Mouse (Mus musculus): ENCODE results near the gene Sox5. TPM values are rescaled to one million over a fixed set of nuclear protein-coding genes. Genes with fewer than 3 reads are reported as not detected.

Gene Sox5
- polyA plus RNA-seq, 1 experiment from 2014 or later = 55.3 TPM

- Histone ChIP-seq H3K27me3 (no peaks in the 10 kb centered on the region), H3K9ac (no peak overlapping the region), H3K27ac (no peak overlapping the region), H3K36me3 (no peaks in the 10 kb centered on the region), H3K9me3 (no peaks in the 10 kb centered on the region), H3K4me1 (no peaks in the 10 kb centered on the region), H3K4me3 (no peak overlapping the region), H3K4me2 (replicated peaks) (no peak overlapping the region)
- 81% methylated on average over 4 of the region's 4 CpGs for WGBS
- ATAC-seq (ENCODE audit: insufficient number of reproducible peaks, insufficient read depth, low FRiP score, low TSS enrichment) = no peak
These were observed 453.0 kb downstream of the Sox5 start for GRCm38 (mm10) chr6:144328779-144329178.

GRCm38 (mm10) chr6:144326817-144327216 is 455.0 kb downstream of the Sox5 start:
- H3K9me3 ChIP-seq = no peaks in the 10 kb centered on the region
- no peaks in the 10 kb centered on the region for H3K27me3 ChIP-seq
- no peak for ATAC-seq (ENCODE audit: insufficient number of reproducible peaks, insufficient read depth, low FRiP score, low TSS enrichment)
- no peaks in the 10 kb centered on the region for H3K36me3 ChIP-seq
- H3K4me3 ChIP-seq = no peak overlapping the region
- no peak overlapping the region for H3K27ac ChIP-seq
- H3K9ac ChIP-seq = no peak overlapping the region
- H3K4me1 ChIP-seq = no peaks in the 10 kb centered on the region
- no peak overlapping the region for H3K4me2 ChIP-seq (replicated peaks)
- WGBS = 86% methylated on average over 3 of the region's 3 CpGs

GRCm38 (mm10) chr6:144323372-144323771 is 458.4 kb downstream of the Sox5 start:
- no peak for ATAC-seq (ENCODE audit: insufficient number of reproducible peaks, insufficient read depth, low FRiP score, low TSS enrichment)
- WGBS = 82% methylated on average over 4 of the region's 4 CpGs

GRCm38 (mm10) chr6:144322297-144323047 is 459.3 kb downstream of the Sox5 start:
- Histone ChIP-seq H3K27me3 (no peaks in the 10 kb centered on the region), H3K4me3 (no peak overlapping the region), H3K9me3 (no peaks in the 10 kb centered on the region), H3K4me1 (no peaks in the 10 kb centered on the region), H3K36me3 (no peaks in the 10 kb centered on the region), H3K4me2 (replicated peaks) (no peak overlapping the region), H3K27ac (no peak overlapping the region), H3K9ac (no peak overlapping the region)
- ATAC-seq (ENCODE audit: insufficient number of reproducible peaks, insufficient read depth, low FRiP score, low TSS enrichment) = no peak
- 89% methylated on average over 13 of the region's 13 CpGs for WGBS

More at GRCm38 (mm10) chr6:144323372-144323771, 458.4 kb downstream of the Sox5 start:
- H3K9ac ChIP-seq = no peak overlapping the region
- H3K36me3 ChIP-seq = no peaks in the 10 kb centered on the region
- H3K4me3 ChIP-seq = no peak overlapping the region
- H3K9me3 ChIP-seq = no peaks in the 10 kb centered on the region
- H3K27ac ChIP-seq = no peak overlapping the region
- H3K27me3 ChIP-seq = no peaks in the 10 kb centered on the region
- no peaks in the 10 kb centered on the region for H3K4me1 ChIP-seq
- H3K4me2 ChIP-seq (replicated peaks) = no peak overlapping the region

- H3K36me3 ChIP-seq = no peaks in the 10 kb centered on the region
- no peak for ATAC-seq (ENCODE audit: insufficient number of reproducible peaks, insufficient read depth, low FRiP score, low TSS enrichment)
These were observed 461.4 kb downstream of the Sox5 start for GRCm38 (mm10) chr6:144320327-144320726.

GRCm38 (mm10) chr6:144319717-144320116 is 462.1 kb downstream of the Sox5 start:
- ATAC-seq (ENCODE audit: insufficient number of reproducible peaks, insufficient read depth, low FRiP score, low TSS enrichment) = no peak
- no peak overlapping the region for H3K27ac ChIP-seq
- 59% methylated on average over 6 of the region's 6 CpGs for WGBS
- H3K27me3 ChIP-seq = no peaks in the 10 kb centered on the region
- H3K4me1 ChIP-seq = no peaks in the 10 kb centered on the region
- no peaks in the 10 kb centered on the region for H3K9me3 ChIP-seq
- H3K36me3 ChIP-seq = no peaks in the 10 kb centered on the region
- H3K9ac ChIP-seq = no peak overlapping the region
- H3K4me3 ChIP-seq = no peak overlapping the region
- H3K4me2 ChIP-seq (replicated peaks) = no peak overlapping the region

More at GRCm38 (mm10) chr6:144320327-144320726, 461.4 kb downstream of the Sox5 start:
- H3K27me3 ChIP-seq = no peaks in the 10 kb centered on the region
- H3K4me2 ChIP-seq (replicated peaks) = no peak overlapping the region
- no peaks in the 10 kb centered on the region for H3K4me1 ChIP-seq
- no peaks in the 10 kb centered on the region for H3K9me3 ChIP-seq
- no peak overlapping the region for H3K27ac ChIP-seq
- H3K9ac ChIP-seq = no peak overlapping the region
- no peak overlapping the region for H3K4me3 ChIP-seq

- Histone ChIP-seq H3K9me3 (no peaks in the 10 kb centered on the region), H3K36me3 (no peaks in the 10 kb centered on the region), H3K4me3 (no peak overlapping the region), H3K4me2 (replicated peaks) (no peak overlapping the region), H3K27ac (0 out of 2 replicates have a peak overlapping the region, but pooled peaks have one; percentile 23), H3K9ac (no peak overlapping the region), H3K4me1 (peaks cover 4% of the 10 kb centered on the region; the same call in 1 of the 2 replicates), H3K27me3 (no peaks in the 10 kb centered on the region)
- ATAC-seq (ENCODE audit: insufficient number of reproducible peaks, insufficient read depth, low FRiP score, low TSS enrichment) = no peak
- 46% methylated on average over 17 of the region's 17 CpGs for WGBS
These were observed 468.7 kb downstream of the Sox5 start for GRCm38 (mm10) chr6:144312781-144313754.

- Histone ChIP-seq H3K4me1 (peaks cover 4% of the 10 kb centered on the region; the same call in 1 of the 2 replicates), H3K36me3 (no peaks in the 10 kb centered on the region), H3K4me3 (no peak overlapping the region), H3K27me3 (no peaks in the 10 kb centered on the region), H3K4me2 (replicated peaks) (no peak overlapping the region), H3K9ac (no peak overlapping the region), H3K27ac (no peak overlapping the region), H3K9me3 (no peaks in the 10 kb centered on the region)
- WGBS = 48% methylated on average over 7 of the region's 7 CpGs
- no peak for ATAC-seq (ENCODE audit: insufficient number of reproducible peaks, insufficient read depth, low FRiP score, low TSS enrichment)
These were observed 469.4 kb downstream of the Sox5 start for GRCm38 (mm10) chr6:144312282-144312780.

- H3K27ac ChIP-seq = no peak overlapping the region
- WGBS = 50% methylated on average over 4 of the region's 4 CpGs
These were observed 470.0 kb downstream of the Sox5 start for GRCm38 (mm10) chr6:144311754-144312153.

GRCm38 (mm10) chr6:144309171-144309570 is 472.6 kb downstream of the Sox5 start:
- Histone ChIP-seq H3K9ac (no peak overlapping the region), H3K4me3 (no peak overlapping the region), H3K9me3 (no peaks in the 10 kb centered on the region), H3K27ac (no peak overlapping the region), H3K36me3 (no peaks in the 10 kb centered on the region), H3K27me3 (no peaks in the 10 kb centered on the region), H3K4me1 (peaks cover 4% of the 10 kb centered on the region; the same call in 1 of the 2 replicates), H3K4me2 (replicated peaks) (no peak overlapping the region)
- ATAC-seq (ENCODE audit: insufficient number of reproducible peaks, insufficient read depth, low FRiP score, low TSS enrichment) = no peak

More at GRCm38 (mm10) chr6:144311754-144312153, 470.0 kb downstream of the Sox5 start:
- H3K9ac ChIP-seq = no peak overlapping the region
- no peak overlapping the region for H3K4me2 ChIP-seq (replicated peaks)
- peaks cover 4% of the 10 kb centered on the region; the same call in 1 of the 2 replicates for H3K4me1 ChIP-seq
- no peak overlapping the region for H3K4me3 ChIP-seq
- no peak for ATAC-seq (ENCODE audit: insufficient number of reproducible peaks, insufficient read depth, low FRiP score, low TSS enrichment)
- no peaks in the 10 kb centered on the region for H3K9me3 ChIP-seq
- H3K27me3 ChIP-seq = no peaks in the 10 kb centered on the region
- no peaks in the 10 kb centered on the region for H3K36me3 ChIP-seq

- no peaks in the 10 kb centered on the region for H3K27me3 ChIP-seq
- no peak overlapping the region for H3K4me3 ChIP-seq
- no peak overlapping the region for H3K27ac ChIP-seq
- ATAC-seq (ENCODE audit: insufficient number of reproducible peaks, insufficient read depth, low FRiP score, low TSS enrichment) = no peak
- no peaks in the 10 kb centered on the region for H3K9me3 ChIP-seq
- 89% methylated on average over 12 of the region's 12 CpGs for WGBS
- no peaks in the 10 kb centered on the region for H3K36me3 ChIP-seq
- H3K4me1 ChIP-seq = peaks cover 4% of the 10 kb centered on the region; the same call in 1 of the 2 replicates
- no peak overlapping the region for H3K4me2 ChIP-seq (replicated peaks)
- no peak overlapping the region for H3K9ac ChIP-seq
These were observed 474.1 kb downstream of the Sox5 start for GRCm38 (mm10) chr6:144307551-144308149.

Measured in embryonic facial prominence, embryonic 12.5 days (tissue).